Mouse (Mus musculus) kidney, postnatal 4 days (tissue): ENCODE results near the gene Polr2l.
"Not testable (repeated sequence)": the region's sequence is repeated elsewhere in the genome, so short reads cannot be mapped to it uniquely, and the experiment has no call there.

ENCODE experiments used
- DNase-seq, 2 experiments: peaks; one replicate each; pipeline ENCODE4 v3.0.0; 2021; ENCODE audit warnings: mixed read lengths in 2 of 2

The Polr2l gene

GRCm38 (mm10) chr7:141447110-141447991 lies 27.6 kb downstream of the Polr2l start, which contains the start of gene Rplp2:
Rplp2 (plus strand) TSS chr7:141447370.
- peak; percentile 94 to 97 for DNase-seq

- DNase-seq: not testable (repeated sequence)
Measured at GRCm38 (mm10) chr7:141446374-141446773, 28.6 kb downstream of the Polr2l start.

- DNase-seq: peak; percentile 80 to 87
Measured at GRCm38 (mm10) chr7:141443828-141444237, 31.1 kb downstream of the Polr2l start, which contains the start of gene Pidd1. Pidd1 (minus strand) TSS chr7:141444025.

GRCm38 (mm10) chr7:141443081-141443821 lies 31.7 kb downstream of the Polr2l start:
- peak in 1 of 2 experiments; percentile 63 for DNase-seq

GRCm38 (mm10) chr7:141442199-141442598 lies 32.7 kb downstream of the Polr2l start:
- no peak for DNase-seq

- DNase-seq: no peak
Measured at GRCm38 (mm10) chr7:141441460-141441859, 33.5 kb downstream of the Polr2l start.

GRCm38 (mm10) chr7:141440613-141441012 lies 34.3 kb downstream of the Polr2l start:
- peak; percentile 76 to 83 for DNase-seq

- DNase-seq: no peak
Measured at GRCm38 (mm10) chr7:141439811-141440210, 35.1 kb downstream of the Polr2l start.

GRCm38 (mm10) chr7:141439140-141439679 lies 35.7 kb downstream of the Polr2l start:
- DNase-seq: no peak

- no peak for DNase-seq
Measured at GRCm38 (mm10) chr7:141438201-141438968, 36.5 kb downstream of the Polr2l start.

- peak; percentile 87 to 92 for DNase-seq
Measured at GRCm38 (mm10) chr7:141437178-141438120, 37.5 kb downstream of the Polr2l start, which contains the start of gene Slc25a22. Slc25a22 (minus strand) TSS chr7:141437892.

GRCm38 (mm10) chr7:141436523-141436892 lies 38.4 kb downstream of the Polr2l start:
- DNase-seq: no peak

- DNase-seq: no peak
Measured at GRCm38 (mm10) chr7:141435856-141436522, 38.9 kb downstream of the Polr2l start.

GRCm38 (mm10) chr7:141435129-141435855 lies 39.6 kb downstream of the Polr2l start:
- DNase-seq: peak; percentile 57 to 65

- DNase-seq: peak in 1 of 2 experiments; percentile 65
Measured at GRCm38 (mm10) chr7:141434464-141434863, 40.5 kb downstream of the Polr2l start.

- DNase-seq: no peak
Measured at GRCm38 (mm10) chr7:141433517-141434400, 41.2 kb downstream of the Polr2l start.

GRCm38 (mm10) chr7:141432741-141433516 lies 42.0 kb downstream of the Polr2l start:
- DNase-seq: no peak

GRCm38 (mm10) chr7:141432186-141432611 lies 42.7 kb downstream of the Polr2l start:
- DNase-seq: no peak
